Mouse (Mus musculus) layer of hippocampus, adult 18-20 months (tissue): ENCODE results near the gene Fgfbp1. TPM values are rescaled to one million over a fixed set of nuclear protein-coding genes. Genes with fewer than 3 reads are reported as not detected.

ENCODE experiments used
- DNase-seq, 2 experiments: peaks; one replicate each; pipeline ENCODE4 v3.0.0; 2022; ENCODE audit warnings: low spot score in 2 of 2
- total RNA-seq, 2 experiments: library from RNA; stranded (reverse); gene quantifications; 2 replicates each; pipeline ENCODE4 v1.2.3; 2021

Gene Fgfbp1
- total RNA-seq, 2 experiments from 2014 or later = 0.27 TPM; not detected in 1

DNA sequence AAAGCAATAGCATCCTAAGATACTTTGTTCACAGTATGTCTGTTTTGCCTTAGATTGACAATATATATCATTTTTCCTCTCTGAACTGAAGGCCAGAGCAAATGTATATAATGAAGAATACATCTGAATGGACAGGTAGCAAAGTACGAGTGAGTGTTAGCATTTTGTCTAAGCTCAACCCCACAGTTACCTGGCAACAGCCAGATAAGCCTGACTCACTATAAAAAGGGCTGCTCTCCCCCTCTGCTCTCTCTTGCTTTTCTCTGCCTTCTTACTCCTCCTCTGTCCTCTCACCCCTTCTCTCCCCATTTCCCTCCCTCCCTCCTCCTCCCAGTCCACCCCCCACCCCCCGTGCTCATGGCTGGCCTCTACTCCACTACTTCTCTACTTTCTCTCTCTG lies 48.3 kb downstream of the Fgfbp1 start:
- no peak for DNase-seq

Other genes with a start within 250 kb of the Fgfbp1 start
- under 1 TPM in 1 of 2 experiments, not detected in 1; 0.25 TPM for gene Bst1, start 162.9 kb downstream of the Fgfbp1 start, total RNA-seq
- 10 to 100 TPM; 89.3 to 91.2 TPM for gene Fbxl5, start 160.1 kb downstream of the Fgfbp1 start, total RNA-seq
- gene Cd38, start 113.2 kb downstream of the Fgfbp1 start, total RNA-seq = 1 to 10 TPM; 4.9 to 5.0 TPM
- gene Gm7879, start 68.6 kb downstream of the Fgfbp1 start, total RNA-seq = 10 to 100 TPM; 10.7 to 14.8 TPM
- gene Prom1, start 120.3 kb upstream of the Fgfbp1 start, total RNA-seq = 10 to 100 TPM; 13.1 to 13.3 TPM
- gene Tapt1, start 244.8 kb upstream of the Fgfbp1 start, total RNA-seq = 10 to 100 TPM; 41.2 to 43.8 TPM